Mouse (Mus musculus) liver, embryonic 14.5 days (tissue): Measurements from ENCODE around the gene Tecta. TPM values are rescaled to one million over a fixed set of nuclear protein-coding genes. Genes with fewer than 3 reads are reported as not detected.

Experiments
- ATAC-seq: fragments of 200-750 bp; cut with Nextera tagmentation; 2 replicates; pipeline ENCODE4 v1.8.0; 2017; ENCODE audit warnings: moderate number of reproducible peaks, mild to moderate bottlenecking, moderate library complexity; ENCODE audit not compliant: insufficient read depth
- DNase-seq, 3 experiments: peaks; one replicate each; pipeline ENCODE4 v3.0.0-alpha.2; 2012 to 2013; ENCODE audit warnings: low read depth in 3 of 3, low spot score in 3 of 3
- H3K27ac ChIP-seq: fragments of 300-500 bp; sonication (generic); 2 replicates; pipeline ENCODE4 v1.5.1; 2014; ENCODE audit warnings: moderate library complexity, mild to moderate bottlenecking, control low read depth, inconsistent platforms
- H3K27me3 ChIP-seq: fragments of 300-500 bp; sonication (generic); 2 replicates; pipeline ENCODE4 v1.6.1; 2014; ENCODE audit warnings: mild to moderate bottlenecking, low read length, moderate library complexity; ENCODE audit not compliant: control insufficient read depth, insufficient read depth
- H3K36me3 ChIP-seq: fragments of 300-500 bp; sonication (generic); replicated peaks from 2 replicates; pipeline ENCODE4 v1.6.1; 2014; ENCODE audit warnings: low read depth; ENCODE audit not compliant: control insufficient read depth, insufficient read depth
- H3K4me1 ChIP-seq, 2 experiments: fragments of 200-500 bp in 1 of 2; fragments of 300-500 bp in 1 of 2; sonication (generic) in 1 of 2; replicated peaks; 2 replicates each; pipeline ENCODE4 v1.6.1; 2012 to 2014; ENCODE audit warnings: antibody characterized with exemption in 1 of 2, inconsistent platforms in 1 of 2, low read length in 1 of 2; ENCODE audit not compliant: control insufficient read depth in 2 of 2, insufficient read depth in 2 of 2
- H3K4me2 ChIP-seq: fragments of 300-500 bp; sonication (generic); 2 replicates; pipeline ENCODE4 v1.6.1; 2014; ENCODE audit warnings: low read depth, mild to moderate bottlenecking, control low read depth, moderate library complexity
- H3K4me3 ChIP-seq, 2 experiments: fragments of 200-500 bp in 1 of 2; fragments of 300-500 bp in 1 of 2; sonication (generic) in 1 of 2; 2 replicates each; pipeline ENCODE4 v1.5.1; 2012 to 2014; ENCODE audit warnings: low read depth in 2 of 2, low read length in 2 of 2, mild to moderate bottlenecking in 2 of 2, control low read depth in 1 of 2, inconsistent platforms in 1 of 2, moderate library complexity in 1 of 2; ENCODE audit not compliant: insufficient read depth in 1 of 2
- H3K9ac ChIP-seq: fragments of 300-500 bp; sonication (generic); replicated peaks from 2 replicates; pipeline ENCODE4 v1.6.1; 2014; ENCODE audit warnings: mild to moderate bottlenecking, control low read depth, moderate library complexity
- H3K9me3 ChIP-seq: fragments of 300-500 bp; sonication (generic); 2 replicates; pipeline ENCODE4 v1.6.1; 2016; ENCODE audit warnings: low read length, mixed read lengths; ENCODE audit not compliant: control insufficient read depth
- CTCF ChIP-seq: IDR thresholded peaks from 2 replicates; pipeline ENCODE4 v1.5.1; 2016; ENCODE audit warnings: antibody characterized with exemption, low read depth, control low read depth
- EP300 ChIP-seq: IDR thresholded peaks from 2 replicates; pipeline ENCODE4 v1.6.1; 2016; ENCODE audit warnings: antibody characterized with exemption, low read depth
- WGBS: fragments of 180-500 bp; shearing (Covaris S2); extraction: QIAGEN DNeasy Blood & Tissue Kit; methylation state at CpG from one replicate; pipeline ENCODE4 v1.1.7; 2014; ENCODE audit not compliant: insufficient replicate concordance; 5-methylcytosine and 5-hydroxymethylcytosine counted together
- polyA plus RNA-seq, 2 experiments: library from polyadenylated mRNA; depleted of rRNA in 1 of 2; stranded (reverse) in 1 of 2; unstranded in 1 of 2; fragments of >200 nt; fragmentation: Nextera tagmentation in 1 of 2; extraction: Ambion mirVana in 1 of 2; gene quantifications; 2 replicates each; pipeline versions ENCODE4 v1.2.1 to v1.2.3; 2012 to 2014

Gene Tecta
- polyA plus RNA-seq, 2 experiments: 0.05 to 0.28 TPM

GRCm38 (mm10) chr9:42419687-42420086, 20.0 kb upstream of the Tecta start:
- DNase-seq (no peak), ATAC-seq (no peak)
- TF ChIP-seq CTCF (no peak), EP300 (no peak)
- Histone ChIP-seq H3K4me3 (no peak overlapping the region), H3K27ac (no peak overlapping the region), H3K27me3 (no peaks in the 10 kb centered on the region), H3K4me1 (peaks cover 0 to 2% of the 10 kb centered on the region in 2 experiments; a peak in 1 of 4 replicates), H3K9ac (no peak overlapping the region), H3K9me3 (no peaks in the 10 kb centered on the region), H3K36me3 (peaks cover 3% of the 10 kb centered on the region), H3K4me2 (no peak overlapping the region)
- WGBS: 77% methylated on average over 2 of the region's 2 CpGs

DNA sequence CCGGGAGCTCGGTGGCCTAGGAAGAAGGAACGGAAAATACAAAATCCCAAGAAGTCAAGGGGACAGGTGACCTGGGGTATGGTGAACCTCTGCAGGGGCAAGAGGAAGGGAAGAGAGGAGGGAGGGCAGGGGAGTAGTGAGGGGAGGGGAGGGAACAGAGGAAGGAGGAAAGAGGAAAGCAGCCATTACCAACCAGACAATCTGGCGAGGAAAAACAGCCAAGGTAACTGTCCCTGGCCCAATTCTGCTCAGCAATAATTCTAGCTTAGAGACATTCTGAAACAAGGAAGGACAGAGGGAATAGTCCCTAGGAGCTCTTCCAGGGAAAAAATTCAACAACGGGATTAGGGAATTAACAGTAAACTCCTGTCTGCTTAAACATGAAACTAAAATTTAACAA, 19.1 kb upstream of the Tecta start:
- no peak for TF ChIP-seq EP300
- no peak for TF ChIP-seq CTCF
- Histone ChIP-seq H3K27me3 (no peaks in the 10 kb centered on the region), H3K27ac (no peak overlapping the region), H3K36me3 (peaks cover 3% of the 10 kb centered on the region), H3K9ac (no peak overlapping the region), H3K4me3 (no peak overlapping the region), H3K4me1 (peaks cover 0 to 2% of the 10 kb centered on the region in 2 experiments; a peak in 1 of 4 replicates), H3K9me3 (no peaks in the 10 kb centered on the region), H3K4me2 (no peak overlapping the region)
- DNase-seq (no peak), ATAC-seq (no peak)
- 72% methylated on average over 5 of the region's 5 CpGs for WGBS

DNA sequence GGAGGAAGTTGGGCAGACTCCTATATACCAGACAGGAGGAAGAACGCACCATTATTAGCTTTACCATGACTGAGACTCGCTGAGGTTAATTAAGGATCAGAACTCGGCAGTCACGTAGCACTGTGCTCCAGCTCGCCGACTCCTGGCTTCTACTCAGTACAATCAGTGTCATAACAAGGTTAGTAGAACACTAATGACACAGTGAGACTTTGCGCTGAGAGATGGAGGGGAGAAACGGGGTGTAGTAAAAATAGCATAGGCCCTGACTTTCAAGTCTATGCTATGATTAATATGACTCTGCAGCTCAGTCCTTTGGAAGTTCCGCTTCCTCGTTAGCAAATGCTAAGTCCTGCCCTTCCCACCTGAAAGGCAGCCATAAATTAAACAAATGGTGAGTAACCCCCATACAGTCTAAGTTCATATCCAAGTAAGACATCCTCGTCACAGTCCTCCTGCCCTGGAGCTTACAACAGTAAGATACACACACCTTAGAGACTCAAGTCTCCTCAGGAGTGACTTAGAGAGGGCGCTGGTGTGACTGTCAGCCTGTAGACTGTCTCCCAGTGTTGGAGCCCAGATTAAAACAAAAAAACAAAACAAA, 17.7 kb upstream of the Tecta start:
- no peak for TF ChIP-seq CTCF
- no peak for TF ChIP-seq EP300
- WGBS: 77% methylated on average over 12 of the region's 12 CpGs
- Histone ChIP-seq H3K27me3 (no peaks in the 10 kb centered on the region), H3K9me3 (no peaks in the 10 kb centered on the region), H3K9ac (no peak overlapping the region), H3K27ac (no peak overlapping the region), H3K4me2 (no peak overlapping the region), H3K4me1 (no peaks in the 10 kb centered on the region), H3K4me3 (no peak overlapping the region), H3K36me3 (peaks cover 3% of the 10 kb centered on the region)
- ATAC-seq (no peak), DNase-seq (no peak)

GRCm38 (mm10) chr9:42415184-42415583, 15.5 kb upstream of the Tecta start:
- Histone ChIP-seq H3K4me1 (peaks cover 0 to 3% of the 10 kb centered on the region in 2 experiments; a peak in 1 of 4 replicates), H3K9ac (no peak overlapping the region), H3K9me3 (no peaks in the 10 kb centered on the region), H3K27ac (no peak overlapping the region), H3K27me3 (no peaks in the 10 kb centered on the region), H3K4me2 (no peak overlapping the region), H3K36me3 (no peaks in the 10 kb centered on the region; the same call in none of the 2 replicates), H3K4me3 (no peak overlapping the region)
- no peak for ATAC-seq
- TF ChIP-seq CTCF: no peak
- no peak for TF ChIP-seq EP300
- 65% methylated on average over 1 of the region's 1 CpGs for WGBS
- DNase-seq: no peak

DNA sequence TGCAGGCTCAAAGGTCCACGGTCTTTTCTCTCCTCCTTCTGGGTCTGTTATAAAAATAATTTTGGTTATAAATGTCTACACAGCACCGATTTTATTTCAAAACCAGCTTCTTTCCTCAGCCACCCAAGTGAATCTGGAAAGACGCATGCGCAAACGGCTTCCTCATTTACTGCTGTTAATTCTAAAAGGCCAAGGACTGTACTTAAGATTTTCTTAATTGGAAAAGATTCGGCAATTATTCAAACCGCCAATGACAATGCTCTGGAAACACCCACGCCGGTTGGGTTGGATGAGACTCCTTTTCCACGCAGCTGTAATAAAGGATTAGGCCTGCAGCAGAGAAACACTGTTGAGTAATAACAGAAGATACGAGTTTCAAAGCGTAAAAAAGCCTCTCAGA, 13.6 kb upstream of the Tecta start:
- Histone ChIP-seq H3K27ac (no peak overlapping the region), H3K4me2 (no peak overlapping the region), H3K4me1 (peaks cover 0 to 3% of the 10 kb centered on the region in 2 experiments; a peak in 1 of 4 replicates), H3K9me3 (no peaks in the 10 kb centered on the region), H3K36me3 (no peaks in the 10 kb centered on the region; the same call in 1 of the 2 replicates), H3K27me3 (no peaks in the 10 kb centered on the region), H3K9ac (no peak overlapping the region), H3K4me3 (no peak overlapping the region)
- ATAC-seq (no peak), DNase-seq (no peak)
- TF ChIP-seq EP300 (no peak), CTCF (no peak)
- WGBS: 83% methylated on average over 12 of the region's 12 CpGs
